Mouse (Mus musculus) kidney, adult 2 months (tissue): ENCODE measurements around the gene Ly6g6c.

ENCODE experiments used
- CTCF ChIP-seq: fragments of 200-500 bp; conservative IDR thresholded peaks from 2 replicates; pipeline ENCODE4 v1.5.1; 2011; ENCODE audit warnings: low read depth, mild to moderate bottlenecking, control low read depth, low read length, moderate library complexity, mixed read lengths; ENCODE audit not compliant: insufficient read depth, insufficient read length
- POLR2A ChIP-seq: fragments of 200-500 bp; IDR thresholded peaks from one replicate; pipeline ENCODE4 v1.6.1; 2011; ENCODE audit warnings: low read depth, low read length, control low read depth

DNA sequence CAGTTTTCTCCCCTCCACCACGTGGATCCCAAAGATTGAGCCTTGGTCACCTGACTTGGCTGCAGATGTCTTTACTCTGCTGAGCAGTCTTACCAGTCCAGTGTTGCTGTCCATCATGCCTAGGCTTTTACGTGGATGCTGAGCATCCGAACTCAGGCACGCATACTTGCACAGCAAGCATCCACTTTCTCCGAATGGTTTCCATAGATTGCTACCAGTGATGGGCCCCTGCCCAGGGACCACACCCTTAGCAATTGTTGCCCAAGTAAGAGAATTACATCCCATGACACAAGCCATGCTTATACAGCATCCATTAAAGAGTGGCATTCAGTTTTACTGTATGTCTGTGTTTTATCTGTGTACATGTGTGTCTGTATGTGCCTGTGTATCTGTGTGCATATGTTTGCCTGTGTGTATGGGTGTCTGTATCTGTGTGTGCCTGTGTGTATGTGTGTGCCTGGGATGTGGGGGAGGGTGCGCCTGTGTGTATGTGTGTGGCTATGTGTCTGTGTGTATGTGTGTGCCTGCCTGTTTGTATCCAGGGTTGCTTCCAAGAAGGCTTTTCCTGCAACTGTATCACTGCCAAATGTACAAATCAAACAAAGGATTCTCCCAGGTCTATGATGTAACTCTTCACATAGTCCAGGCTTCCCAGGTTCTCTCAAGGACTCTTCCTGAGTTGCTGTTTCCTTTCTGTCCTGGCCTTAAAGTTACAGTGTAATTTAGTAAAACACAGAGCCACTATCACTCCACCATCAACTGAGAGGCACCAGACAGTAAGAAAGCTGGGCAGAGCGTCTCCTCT is 9.3 kb upstream of the Ly6g6c start:
- no peak for TF ChIP-seq POLR2A
- no peak for TF ChIP-seq CTCF
